Mouse (Mus musculus) brain, embryonic 14.5 days (tissue): ENCODE results near the gene Map7d1.

Experiments used
- CTCF ChIP-seq: fragments of 200-500 bp; IDR thresholded peaks from 2 replicates; pipeline ENCODE4 v1.5.1; 2012; ENCODE audit warnings: inconsistent platforms, mild to moderate bottlenecking, moderate library complexity, borderline replicate concordance; ENCODE audit not compliant: insufficient read depth, insufficient read length; ENCODE audit errors: extremely low read depth
- POLR2A ChIP-seq: fragments of 200-500 bp; IDR thresholded peaks from 2 replicates; pipeline ENCODE4 v1.6.1; 2012; ENCODE audit warnings: mild to moderate bottlenecking, inconsistent platforms, borderline replicate concordance; ENCODE audit not compliant: poor library complexity, insufficient read depth, insufficient read length, severe bottlenecking; ENCODE audit errors: extremely low read depth

- no peak for TF ChIP-seq CTCF
- no peak for TF ChIP-seq POLR2A
Observed at GRCm38 (mm10) chr4:126250659-126251058, 5.5 kb downstream of the Map7d1 start.
